Mouse (Mus musculus) megakaryocyte, embryonic 14.5 days (primary cell): Measurements from ENCODE around the gene Bahcc1.

Experiments used
- FLI1 ChIP-seq: IDR thresholded peaks from 2 replicates; pipeline ENCODE4 v1.6.1; 2012; ENCODE audit warnings: low read length, inconsistent platforms, mixed read lengths
- GATA1 ChIP-seq: IDR thresholded peaks from 3 replicates; pipeline ENCODE4 v1.6.1; 2012; ENCODE audit warnings: mixed read lengths, low read length, inconsistent platforms, borderline replicate concordance

DNA sequence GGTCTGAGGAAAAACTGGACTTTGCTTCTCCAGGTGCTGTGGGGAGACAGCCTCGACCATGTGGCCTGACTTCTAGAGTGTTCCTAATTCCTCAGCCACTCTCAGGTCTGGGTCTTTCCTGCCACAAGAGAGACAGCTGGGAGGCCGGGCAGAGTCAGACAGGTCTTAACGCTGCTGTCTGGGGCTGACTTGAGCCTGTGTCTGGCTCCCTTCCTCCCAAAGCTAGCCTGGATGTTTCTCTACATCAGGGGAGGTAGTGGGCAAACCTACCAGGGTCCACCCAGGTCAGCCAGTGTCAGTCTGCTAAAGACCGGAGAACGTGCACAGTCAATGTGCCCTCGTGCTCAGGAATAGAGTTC lies 19.2 kb downstream of the Bahcc1 start:
- TF ChIP-seq GATA1 (no peak), FLI1 (no peak)
